Mouse (Mus musculus): ENCODE measurements around the gene Vps13a.

DNA sequence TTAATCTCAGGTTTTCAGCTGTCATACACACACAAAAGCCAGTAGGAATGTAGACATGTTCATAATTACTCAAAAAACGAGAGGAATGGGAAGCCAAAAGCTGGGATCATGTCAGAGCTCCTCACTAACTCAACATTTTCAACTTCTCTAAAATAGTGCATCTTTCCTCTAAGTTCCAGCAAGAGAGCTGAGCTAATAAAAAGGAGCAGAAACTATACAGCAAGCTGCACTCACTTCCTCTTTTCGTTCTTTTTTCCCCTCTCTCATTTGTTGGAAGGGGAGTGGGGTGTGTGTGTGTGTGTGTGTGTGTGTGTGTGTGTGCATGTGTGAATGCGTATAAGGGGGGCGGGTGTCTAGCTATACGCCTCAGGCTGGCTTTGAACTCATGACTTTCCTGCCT is 46.9 kb upstream of the Vps13a start:
- TF ChIP-seq CTCF (IDR thresholded peaks at IDR 0.05; ENCODE audit: borderline replicate concordance, insufficient read depth, low read length), result no peak
- TF ChIP-seq POLR2A (IDR thresholded peaks at IDR 0.05; ENCODE audit: low read depth, low read length), result no peak

Data from embryonic fibroblast, embryonic 13.5 days (primary cell).